Mouse (Mus musculus) left cerebral cortex, adult 2 months (tissue): ENCODE measurements around the gene Smtnl1. TPM values are rescaled to one million over a fixed set of nuclear protein-coding genes. Genes with fewer than 3 reads are reported as not detected.

Experiments used
- DNase-seq, 2 experiments: peaks; one replicate each; pipeline ENCODE4 v3.0.0; 2021 to 2022; ENCODE audit warnings: low spot score in 2 of 2, mixed read lengths in 1 of 2; ENCODE audit errors: extremely low spot score in 1 of 2
- H3K27ac ChIP-seq: fragments of 200-600 bp; 2 replicates; pipeline ENCODE4 v1.8.1; 2022
- H3K4me3 ChIP-seq: fragments of 200-600 bp; 2 replicates; pipeline ENCODE4 v1.8.1; 2022
- CTCF ChIP-seq: fragments of 200-600 bp; IDR thresholded peaks from 2 replicates; pipeline ENCODE4 v1.8.1; 2022; ENCODE audit warnings: antibody characterized with exemption, mild to moderate bottlenecking, moderate library complexity
- intact Hi-C: fragments of 180-260 bp; cut with DNase I; formaldehyde crosslinking; loops from one replicate; pipeline ENCODE4 v1.15.1; 2025
- total RNA-seq, 2 experiments: library from RNA; stranded (reverse); gene quantifications; 2 replicates each; pipeline ENCODE4 v1.2.3; 2021

Smtnl1 gene
- total RNA-seq, 2 experiments from 2014 or later = not detected

- no peak for DNase-seq
- intact Hi-C loops = loop anchor here (10.0 kb wide), 1 partner anchor 367 kb away; no protein-coding TSS in a partner anchor
- Histone ChIP-seq H3K27ac (no peak overlapping the region), H3K4me3 (no peak overlapping the region)
- no peak for TF ChIP-seq CTCF
Measured at GRCm38 (mm10) chr2:84837817-84838592, 15.6 kb upstream of the Smtnl1 start.

GRCm38 (mm10) chr2:84837107-84837506, 14.7 kb upstream of the Smtnl1 start:
- H3K4me3 ChIP-seq = no peak overlapping the region
- no peak overlapping the region for H3K27ac ChIP-seq
- no peak for DNase-seq
- intact Hi-C loops = loop anchor here (10.0 kb wide), 1 partner anchor 368 kb away; no protein-coding TSS in a partner anchor
- TF ChIP-seq CTCF = no peak

DNA sequence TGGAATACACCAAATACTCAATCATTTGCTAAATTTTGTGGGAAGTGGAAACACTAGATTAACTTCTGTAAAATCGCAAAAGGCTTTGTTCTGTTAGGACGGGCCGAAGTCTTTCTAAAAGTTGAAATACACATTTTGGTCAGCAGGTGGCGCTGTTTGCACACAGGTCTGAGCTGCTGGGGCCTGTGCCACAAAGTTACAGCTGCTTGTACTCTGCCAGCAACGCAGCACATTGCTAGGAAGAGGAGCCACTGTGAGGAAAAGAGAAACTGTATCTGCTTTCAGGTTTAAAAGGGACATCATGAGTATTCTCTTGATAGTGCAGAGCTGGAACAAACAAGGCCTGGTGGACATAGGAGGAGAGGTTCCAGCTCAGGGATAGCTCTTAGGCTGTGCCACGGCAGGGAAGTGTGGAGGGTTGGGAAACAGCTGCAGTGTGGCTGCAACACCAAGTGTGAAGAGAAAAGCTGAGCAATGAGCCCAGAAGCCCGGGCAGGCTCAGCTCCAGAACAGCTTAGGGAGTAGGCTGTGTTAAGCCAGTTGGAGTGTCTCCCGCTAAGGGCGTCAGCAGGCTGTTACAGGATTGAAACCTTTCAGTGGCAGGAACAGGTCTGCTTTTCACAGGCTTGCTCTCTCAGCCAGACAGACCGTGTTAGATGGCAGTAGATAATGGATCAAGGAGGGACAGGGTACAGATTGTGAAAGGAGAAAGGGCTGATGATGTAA, 9.4 kb upstream of the Smtnl1 start:
- H3K4me3 ChIP-seq = no peak overlapping the region
- intact Hi-C loops = loop anchor here (1.0 to 10.0 kb wide), 6 partner anchors 23 to 373 kb away; partner anchors contain the start of genes P2rx3 and Ssrp1
- H3K27ac ChIP-seq = peak overlapping the region; percentile 68
- peak; percentile 82 to 86 for DNase-seq
- peak; percentile 94 for TF ChIP-seq CTCF

- DNase-seq = no peak
- Histone ChIP-seq H3K27ac (peak overlapping the region; percentile 66), H3K4me3 (peak overlapping the region; percentile 62)
- TF ChIP-seq CTCF = no peak
- intact Hi-C loops = no loop called here
Measured at GRCm38 (mm10) chr2:84827283-84827920, 5.0 kb upstream of the Smtnl1 start.

GRCm38 (mm10) chr2:84826488-84827282, 4.2 kb upstream of the Smtnl1 start, which contains the start of gene Timm10:
Gene Timm10, plus strand, starts transcription at chr2:84826997.
- intact Hi-C loops = no loop called here
- H3K4me3 ChIP-seq = peak within 1 kb of the TSS; percentile 62
- TF ChIP-seq CTCF = no peak
- peak within 1 kb of the TSS; percentile 66 for H3K27ac ChIP-seq
- peak; percentile 82 to 87 for DNase-seq

GRCm38 (mm10) chr2:84823237-84823636, 785 bp upstream of the Smtnl1 start:
- TF ChIP-seq CTCF = no peak
- no peak overlapping the region for H3K27ac ChIP-seq
- intact Hi-C loops = no loop called here
- no peak overlapping the region for H3K4me3 ChIP-seq
- DNase-seq = no peak

DNA sequence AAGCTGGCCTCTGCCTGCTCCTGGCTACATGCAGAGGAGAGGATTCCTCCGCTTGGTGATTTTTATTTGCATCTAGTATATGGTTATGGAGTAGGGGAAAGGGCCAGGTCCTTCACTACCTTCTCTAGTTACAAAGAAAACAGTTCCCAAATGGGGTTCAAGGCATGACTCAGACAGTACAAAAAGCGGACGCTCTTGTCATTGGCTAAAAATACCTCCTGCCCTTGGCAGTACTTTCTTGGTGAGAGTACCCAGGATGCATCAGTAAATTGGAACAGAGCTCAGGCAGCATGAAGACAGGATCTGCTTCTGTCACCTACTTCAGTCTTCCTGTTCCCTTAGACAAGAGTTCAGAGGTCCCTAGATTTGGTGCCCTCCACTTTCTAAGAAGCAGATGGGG, 2.6 kb downstream of the Smtnl1 start:
- Histone ChIP-seq H3K4me3 (no peak overlapping the region), H3K27ac (0 out of 2 replicates have a peak overlapping the region, but pooled peaks have one; percentile 36)
- intact Hi-C loops = no loop called here
- DNase-seq = peak in 1 of 2 experiments; percentile 36
- no peak for TF ChIP-seq CTCF

DNA sequence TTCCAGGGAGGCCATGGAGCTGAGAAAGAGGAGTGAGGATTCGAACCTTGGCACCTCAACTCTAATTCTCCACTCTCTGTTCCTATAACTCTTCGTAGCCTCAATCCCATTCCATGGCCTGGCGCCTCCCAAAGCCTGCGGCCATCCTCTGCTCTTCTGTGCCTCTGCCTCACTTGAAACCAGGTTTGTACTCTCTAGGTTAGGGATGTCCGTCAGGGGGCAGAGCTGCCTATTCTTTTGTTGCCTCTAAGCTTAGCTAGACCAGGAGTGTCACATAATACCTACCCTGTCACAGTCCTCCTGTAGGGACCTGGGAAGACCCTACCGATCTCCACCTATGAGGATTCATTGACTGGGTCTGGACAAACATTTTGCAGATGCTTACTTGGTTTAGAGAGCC, 9.8 kb downstream of the Smtnl1 start:
- Histone ChIP-seq H3K4me3 (no peak overlapping the region), H3K27ac (no peak overlapping the region)
- no peak for TF ChIP-seq CTCF
- intact Hi-C loops = no loop called here
- DNase-seq = no peak

DNA sequence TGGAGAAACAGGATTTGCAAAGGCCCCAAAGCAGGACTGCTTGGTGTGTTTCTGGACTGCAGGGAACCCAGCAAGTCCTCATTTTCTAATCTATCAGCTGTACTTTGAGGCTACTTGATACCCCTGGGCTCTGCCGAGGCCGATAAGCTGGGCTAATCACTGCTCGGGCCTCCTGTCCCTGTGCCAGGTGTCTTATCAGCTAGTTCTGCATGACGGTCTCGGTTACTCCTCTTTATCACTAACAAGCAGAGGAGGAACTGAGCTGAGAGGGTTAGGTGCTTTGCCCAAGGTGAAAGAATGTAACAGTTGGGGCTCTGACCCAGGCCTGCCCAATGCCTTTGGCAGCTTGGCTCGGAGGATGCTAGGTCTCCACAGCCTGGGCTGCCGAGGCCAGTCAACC, 10.6 kb downstream of the Smtnl1 start:
- no peak overlapping the region for H3K27ac ChIP-seq
- no peak for DNase-seq

GRCm38 (mm10) chr2:84810886-84811577, 11.4 kb downstream of the Smtnl1 start:
- Histone ChIP-seq H3K27ac (no peak overlapping the region), H3K4me3 (peak overlapping the region; percentile 41)
- intact Hi-C loops = no loop called here
- peak; percentile 89 for TF ChIP-seq CTCF
- DNase-seq = peak; percentile 84 to 86

More for the DNA sequence above, 10.6 kb downstream of the Smtnl1 start:
- no peak for TF ChIP-seq CTCF
- intact Hi-C loops = no loop called here
- H3K4me3 ChIP-seq = no peak overlapping the region

GRCm38 (mm10) chr2:84810526-84810885, 11.9 kb downstream of the Smtnl1 start:
- intact Hi-C loops = no loop called here
- no peak for DNase-seq
- no peak overlapping the region for H3K27ac ChIP-seq
- peak overlapping the region; percentile 41 for H3K4me3 ChIP-seq
- TF ChIP-seq CTCF = no peak
